Mouse (Mus musculus) limb, embryonic 11.5 days (tissue): ENCODE data around the gene 2700049A03Rik. TPM values are rescaled to one million over a fixed set of nuclear protein-coding genes. Genes with fewer than 3 reads are reported as not detected.
A peak's percentile ranks its signal among the peaks of the same experiment; 100 is the strongest.

ENCODE experiments used
- ATAC-seq: fragments of 200-750 bp; cut with Nextera tagmentation; 2 replicates; pipeline ENCODE4 v1.8.0; 2017; ENCODE audit warnings: low read depth; ENCODE audit not compliant: insufficient number of reproducible peaks, low FRiP score, low TSS enrichment
- DNase-seq: peaks from one replicate; pipeline ENCODE4 v3.0.0-alpha.2; 2015; ENCODE audit warnings: low spot score
- H3K27ac ChIP-seq: fragments of 300-500 bp; sonication (generic); replicated peaks from 2 replicates; pipeline ENCODE4 v1.5.1; 2014; ENCODE audit warnings: low read depth, mild to moderate bottlenecking, low read length
- H3K27me3 ChIP-seq: fragments of 300-500 bp; sonication (generic); 2 replicates; pipeline ENCODE4 v1.6.1; 2014; ENCODE audit warnings: mild to moderate bottlenecking, low read length, mixed read lengths; ENCODE audit not compliant: control insufficient read depth, insufficient read depth
- H3K36me3 ChIP-seq: fragments of 300-500 bp; sonication (generic); 2 replicates; pipeline ENCODE4 v1.6.1; 2014; ENCODE audit warnings: mild to moderate bottlenecking, low read length, moderate library complexity, mixed read lengths; ENCODE audit not compliant: control insufficient read depth, insufficient read depth
- H3K4me1 ChIP-seq: fragments of 300-500 bp; sonication (generic); 2 replicates; pipeline ENCODE4 v1.6.1; 2014; ENCODE audit warnings: low read length, mixed read lengths; ENCODE audit not compliant: control insufficient read depth, insufficient read depth
- H3K4me2 ChIP-seq: fragments of 300-500 bp; sonication (generic); 2 replicates; pipeline ENCODE4 v1.6.1; 2014; ENCODE audit warnings: low read depth, mild to moderate bottlenecking, moderate library complexity; ENCODE audit not compliant: severe bottlenecking
- H3K4me3 ChIP-seq: fragments of 300-500 bp; sonication (generic); 2 replicates; pipeline ENCODE4 v1.5.1; 2014; ENCODE audit warnings: low read depth, low read length
- H3K9ac ChIP-seq: fragments of 300-500 bp; sonication (generic); 2 replicates; pipeline ENCODE4 v1.6.1; 2014; ENCODE audit warnings: mild to moderate bottlenecking, low read length
- H3K9me3 ChIP-seq: fragments of 300-500 bp; sonication (generic); 2 replicates; pipeline ENCODE4 v1.6.1; 2016; ENCODE audit warnings: low read length; ENCODE audit not compliant: control insufficient read depth
- WGBS: fragments of 180-500 bp; shearing (Covaris S2); extraction: QIAGEN DNeasy Blood & Tissue Kit; methylation state at CpG from one replicate; pipeline ENCODE4 v1.1.7; 2014; 5-methylcytosine and 5-hydroxymethylcytosine counted together
- polyA plus RNA-seq: library from polyadenylated mRNA; unstranded; fragments of >200 nt; fragmentation: Nextera tagmentation; extraction: Ambion mirVana; gene quantifications from 2 replicates; pipeline ENCODE4 v1.2.1, GENCODE M21; 2014

2700049A03Rik gene
- polyA plus RNA-seq, 1 experiment from 2014 or later, result 23.5 TPM

DNA sequence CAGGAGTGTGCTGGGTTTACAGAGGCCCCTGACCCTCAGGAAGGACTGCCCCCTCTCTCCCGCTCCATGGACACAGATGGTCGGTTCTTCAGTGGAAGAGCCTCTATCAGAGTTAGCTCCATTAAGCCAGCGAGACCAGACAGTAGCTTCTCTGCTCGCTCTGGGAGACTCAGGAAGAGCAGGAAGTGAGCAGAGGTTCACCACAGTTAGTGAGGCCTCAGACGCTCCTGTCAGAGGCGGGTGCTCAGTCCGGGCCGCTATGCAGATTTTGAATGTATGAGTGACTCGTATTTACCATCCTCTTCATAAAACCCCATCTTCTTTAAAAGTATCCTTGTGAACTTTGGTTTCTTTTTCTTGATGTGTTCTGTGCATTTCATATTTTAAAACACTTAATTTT, 94.9 kb downstream of the 2700049A03Rik start:
- WGBS, result 85% methylated on average over 9 of the region's 9 CpGs
- H3K4me1 ChIP-seq, result 0 out of 2 replicates have a peak, but pooled peaks cover 2% of the 10 kb centered on the region
- ATAC-seq (no peak), DNase-seq (no peak)
- H3K36me3 ChIP-seq, result peaks cover 4% of the 10 kb centered on the region; the same call in 1 of the 2 replicates
- H3K27ac ChIP-seq, result no peak overlapping the region
- H3K27me3 ChIP-seq, result no peaks in the 10 kb centered on the region
- H3K4me2 ChIP-seq, result no peak overlapping the region
- H3K4me3 ChIP-seq, result no peak overlapping the region
- H3K9me3 ChIP-seq, result no peaks in the 10 kb centered on the region
- H3K9ac ChIP-seq, result no peak overlapping the region

DNA sequence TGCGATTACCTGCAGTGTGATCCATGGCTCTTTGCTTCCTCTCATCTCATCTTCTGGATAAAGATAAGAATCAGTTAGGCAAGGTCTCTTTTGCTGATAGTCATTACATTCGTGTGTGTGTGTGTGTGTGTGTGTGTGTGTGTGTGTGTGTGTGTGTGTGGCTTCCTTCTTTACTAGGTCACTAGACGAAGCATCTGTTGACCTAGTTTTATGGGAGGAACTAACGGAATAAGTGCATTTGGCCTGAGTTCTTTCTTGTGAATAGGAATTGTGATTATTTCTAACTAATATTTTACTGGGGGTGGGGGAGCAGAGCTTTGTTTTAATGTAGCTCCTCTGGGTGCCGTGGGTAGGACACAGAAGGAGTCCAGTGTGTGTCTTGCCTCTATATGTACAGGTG, 96.8 kb downstream of the 2700049A03Rik start:
- Histone ChIP-seq H3K4me1 (no peaks in the 10 kb centered on the region), H3K27ac (no peak overlapping the region), H3K9me3 (no peaks in the 10 kb centered on the region), H3K4me2 (no peak overlapping the region), H3K27me3 (no peaks in the 10 kb centered on the region), H3K36me3 (peaks cover 4% of the 10 kb centered on the region; the same call in 1 of the 2 replicates), H3K4me3 (no peak overlapping the region), H3K9ac (no peak overlapping the region)
- 73% methylated on average over 5 of the region's 5 CpGs for WGBS
- ATAC-seq (no peak), DNase-seq (no peak)

DNA sequence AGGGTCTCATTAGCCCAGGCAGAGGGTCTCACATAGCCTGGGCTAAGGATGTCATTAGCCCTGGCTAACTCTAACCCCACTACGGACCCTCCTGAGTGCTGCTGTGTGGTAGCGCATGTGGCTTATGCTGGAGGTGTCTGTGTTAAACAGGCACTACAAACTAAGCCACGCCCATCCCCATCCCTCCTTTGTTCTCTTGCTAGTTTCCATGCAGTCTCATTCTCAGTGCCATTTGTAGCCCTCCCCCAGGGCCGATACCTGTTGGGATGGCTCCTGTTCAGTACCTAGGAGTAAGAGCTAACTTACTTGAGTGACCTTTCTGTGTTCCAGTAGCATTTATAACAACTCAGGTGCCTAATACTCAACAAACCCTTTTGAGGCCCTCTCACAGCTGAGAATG, 100.4 kb downstream of the 2700049A03Rik start:
- Histone ChIP-seq H3K4me1 (no peaks in the 10 kb centered on the region), H3K9ac (no peak overlapping the region), H3K9me3 (peaks cover 1% of the 10 kb centered on the region), H3K4me3 (no peak overlapping the region), H3K27me3 (no peaks in the 10 kb centered on the region), H3K36me3 (peaks cover 3% of the 10 kb centered on the region; the same call in 1 of the 2 replicates), H3K4me2 (no peak overlapping the region), H3K27ac (no peak overlapping the region)
- WGBS, result 91% methylated on average over 4 of the region's 4 CpGs
- DNase-seq (no peak), ATAC-seq (no peak)

DNA sequence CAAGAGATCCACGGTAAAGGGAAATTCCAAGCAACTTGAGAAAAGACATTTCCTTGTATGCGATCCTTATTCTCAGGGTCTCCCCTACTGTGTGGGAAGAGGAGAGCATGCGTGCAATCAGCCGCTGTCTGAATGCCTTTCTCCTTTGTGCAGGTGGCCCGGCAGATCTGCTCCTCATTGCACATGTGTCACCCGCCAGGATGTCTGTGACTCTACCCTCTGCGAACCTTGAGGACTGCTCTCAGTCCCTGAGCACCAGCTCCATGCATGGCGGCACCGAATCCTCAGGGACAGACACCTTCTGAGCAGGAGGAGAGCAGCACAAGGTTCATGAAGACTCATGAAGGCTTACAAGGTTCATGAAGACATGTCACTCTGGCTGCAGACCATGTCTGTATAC, 106.1 kb downstream of the 2700049A03Rik start:
- no peaks in the 10 kb centered on the region for H3K4me1 ChIP-seq
- H3K36me3 ChIP-seq, result peaks cover 18% of the 10 kb centered on the region
- H3K27ac ChIP-seq, result no peak overlapping the region
- no peaks in the 10 kb centered on the region for H3K27me3 ChIP-seq
- ATAC-seq (no peak), DNase-seq (no peak)
- WGBS, result 97% methylated on average over 9 of the region's 9 CpGs
- H3K4me3 ChIP-seq, result no peak overlapping the region
- H3K9ac ChIP-seq, result no peak overlapping the region
- H3K4me2 ChIP-seq, result no peak overlapping the region
- peaks cover 13% of the 10 kb centered on the region for H3K9me3 ChIP-seq

DNA sequence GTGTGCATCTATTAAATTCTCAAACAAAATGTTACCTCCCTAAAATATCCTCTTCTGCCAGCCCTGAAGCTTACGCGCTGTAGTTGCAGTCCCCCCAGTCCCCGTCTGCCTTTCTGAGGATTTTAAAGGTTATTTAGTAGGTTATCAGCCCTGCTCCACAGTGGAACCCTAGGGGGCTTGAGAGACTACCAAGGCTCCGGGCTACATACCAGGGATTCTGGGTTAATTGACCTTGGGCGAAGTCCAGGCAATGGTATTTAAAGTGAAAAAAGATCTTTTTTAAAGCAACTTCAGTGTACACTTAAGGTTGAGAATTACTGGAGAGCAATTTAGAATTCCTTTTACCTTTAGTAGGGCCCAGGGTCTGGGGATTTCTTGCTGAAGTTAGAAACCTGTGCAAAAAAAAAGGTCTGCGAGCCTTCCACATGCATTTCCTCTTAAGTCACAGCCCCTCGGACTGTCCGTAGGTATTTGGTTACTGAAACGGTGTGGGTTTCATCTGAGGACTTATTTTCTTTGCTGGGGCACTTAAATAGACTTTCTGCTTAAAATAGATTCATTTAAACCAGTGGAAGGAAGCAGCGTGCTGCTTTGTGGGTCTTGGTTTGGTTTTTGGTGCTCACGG, 108.2 kb downstream of the 2700049A03Rik start:
- H3K9me3 ChIP-seq, result peaks cover 13% of the 10 kb centered on the region
- H3K4me2 ChIP-seq, result no peak overlapping the region
- peaks cover 7% of the 10 kb centered on the region for H3K4me1 ChIP-seq
- H3K9ac ChIP-seq, result no peak overlapping the region
- DNase-seq (no peak), ATAC-seq (no peak)
- H3K4me3 ChIP-seq, result no peak overlapping the region
- 72% methylated on average over 11 of the region's 11 CpGs for WGBS
- no peaks in the 10 kb centered on the region for H3K27me3 ChIP-seq
- H3K27ac ChIP-seq, result peak overlapping the region; percentile 25
- H3K36me3 ChIP-seq, result peaks cover 18% of the 10 kb centered on the region

DNA sequence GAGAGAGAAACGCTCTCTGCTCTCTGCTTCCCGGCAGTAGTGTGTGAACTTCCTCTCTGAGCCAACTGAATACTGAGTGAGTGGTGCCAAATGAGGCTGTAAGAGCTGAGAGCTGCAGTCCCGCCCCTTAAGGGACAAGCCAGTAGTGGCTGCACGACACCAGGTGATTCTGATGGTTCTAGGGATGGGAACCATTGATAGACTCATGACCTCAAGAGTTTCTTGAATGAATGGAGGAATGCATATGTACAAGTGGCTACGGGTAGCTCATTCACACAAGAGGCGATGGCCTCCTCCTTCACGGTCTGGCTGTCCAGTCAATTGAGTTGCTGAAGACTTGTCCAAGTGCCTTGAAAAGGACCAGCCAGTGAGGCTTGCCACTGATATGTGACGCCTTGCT, 110.5 kb downstream of the 2700049A03Rik start:
- WGBS, result 84% methylated on average over 8 of the region's 8 CpGs
- Histone ChIP-seq H3K4me1 (peaks cover 7% of the 10 kb centered on the region), H3K4me2 (no peak overlapping the region), H3K27me3 (no peaks in the 10 kb centered on the region), H3K36me3 (peaks cover 15% of the 10 kb centered on the region), H3K27ac (no peak overlapping the region), H3K9me3 (peaks cover 10% of the 10 kb centered on the region), H3K9ac (no peak overlapping the region), H3K4me3 (no peak overlapping the region)
- ATAC-seq (no peak), DNase-seq (no peak)

DNA sequence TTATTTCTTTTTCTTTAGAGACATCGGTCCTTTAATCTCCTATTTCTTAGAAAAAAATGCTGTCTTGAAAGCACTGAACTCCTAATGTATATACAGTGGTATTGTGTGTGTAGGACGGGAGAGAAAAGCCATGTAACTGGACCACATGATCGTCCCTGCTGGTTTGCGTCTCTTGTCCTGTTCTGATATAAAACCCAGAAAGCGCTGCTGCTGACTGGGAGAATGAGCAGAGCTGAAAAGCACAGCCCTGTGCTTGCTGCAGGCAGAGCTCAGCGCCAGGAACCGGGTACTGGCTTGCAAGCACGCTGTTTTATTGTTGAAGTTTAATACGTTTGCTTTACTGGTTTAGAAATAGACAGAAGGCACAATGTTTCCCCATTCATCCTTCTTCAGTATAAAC, 112.7 kb downstream of the 2700049A03Rik start:
- no peaks in the 10 kb centered on the region for H3K27me3 ChIP-seq
- no peak overlapping the region for H3K4me2 ChIP-seq
- DNase-seq (peak; percentile 40), ATAC-seq (no peak)
- no peak overlapping the region; the same call in 1 of the 2 replicates for H3K9ac ChIP-seq
- H3K36me3 ChIP-seq, result peaks cover under 1% of the 10 kb centered on the region; the same call in 1 of the 2 replicates
- H3K4me3 ChIP-seq, result no peak overlapping the region
- 38% methylated on average over 9 of the region's 9 CpGs for WGBS
- H3K4me1 ChIP-seq, result peaks cover 9% of the 10 kb centered on the region
- no peak overlapping the region for H3K27ac ChIP-seq
- H3K9me3 ChIP-seq, result 0 out of 2 replicates have a peak, but pooled peaks cover under 1% of the 10 kb centered on the region

DNA sequence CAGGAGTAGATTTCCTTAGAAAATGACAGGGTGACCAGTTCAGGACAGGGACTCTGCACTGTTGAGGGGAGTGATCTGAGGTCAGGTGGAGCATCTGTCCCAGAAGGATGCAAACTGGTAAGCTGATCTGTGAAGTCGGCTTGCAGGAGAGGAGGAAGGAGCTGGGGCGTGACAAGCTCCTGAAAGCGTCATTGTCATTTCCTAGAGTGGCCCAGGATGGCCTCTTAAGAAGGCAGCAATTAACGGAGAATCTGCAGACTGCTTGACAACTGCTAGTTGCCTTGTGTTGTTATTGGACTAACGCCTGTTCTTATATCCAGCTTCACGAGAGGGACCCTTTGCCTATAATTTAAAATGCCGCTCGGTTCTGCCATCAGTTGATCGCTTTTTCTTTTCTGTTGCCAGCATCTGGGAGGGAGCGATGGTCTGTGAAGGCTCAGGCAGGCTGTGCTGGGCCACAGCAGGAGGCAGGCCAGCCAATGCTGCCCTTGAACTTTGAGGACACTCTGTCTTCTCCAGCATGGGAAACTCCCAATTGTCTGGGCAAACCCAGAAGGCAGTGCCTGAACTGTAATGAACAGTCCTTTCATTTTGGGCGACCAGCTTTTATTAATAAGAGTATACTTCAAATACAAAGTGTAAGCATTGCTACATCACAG, 116.0 kb downstream of the 2700049A03Rik start:
- ATAC-seq (no peak), DNase-seq (no peak)
- peaks cover 15% of the 10 kb centered on the region for H3K4me1 ChIP-seq
- H3K4me3 ChIP-seq, result no peak overlapping the region
- WGBS, result 46% methylated on average over 11 of the region's 11 CpGs
- no peak overlapping the region for H3K27ac ChIP-seq
- no peaks in the 10 kb centered on the region for H3K27me3 ChIP-seq
- H3K9ac ChIP-seq, result no peak overlapping the region
- no peaks in the 10 kb centered on the region for H3K9me3 ChIP-seq
- H3K36me3 ChIP-seq, result no peaks in the 10 kb centered on the region
- no peak overlapping the region for H3K4me2 ChIP-seq
